Mouse (Mus musculus): ENCODE data around the gene Nkx1-1.

DNA sequence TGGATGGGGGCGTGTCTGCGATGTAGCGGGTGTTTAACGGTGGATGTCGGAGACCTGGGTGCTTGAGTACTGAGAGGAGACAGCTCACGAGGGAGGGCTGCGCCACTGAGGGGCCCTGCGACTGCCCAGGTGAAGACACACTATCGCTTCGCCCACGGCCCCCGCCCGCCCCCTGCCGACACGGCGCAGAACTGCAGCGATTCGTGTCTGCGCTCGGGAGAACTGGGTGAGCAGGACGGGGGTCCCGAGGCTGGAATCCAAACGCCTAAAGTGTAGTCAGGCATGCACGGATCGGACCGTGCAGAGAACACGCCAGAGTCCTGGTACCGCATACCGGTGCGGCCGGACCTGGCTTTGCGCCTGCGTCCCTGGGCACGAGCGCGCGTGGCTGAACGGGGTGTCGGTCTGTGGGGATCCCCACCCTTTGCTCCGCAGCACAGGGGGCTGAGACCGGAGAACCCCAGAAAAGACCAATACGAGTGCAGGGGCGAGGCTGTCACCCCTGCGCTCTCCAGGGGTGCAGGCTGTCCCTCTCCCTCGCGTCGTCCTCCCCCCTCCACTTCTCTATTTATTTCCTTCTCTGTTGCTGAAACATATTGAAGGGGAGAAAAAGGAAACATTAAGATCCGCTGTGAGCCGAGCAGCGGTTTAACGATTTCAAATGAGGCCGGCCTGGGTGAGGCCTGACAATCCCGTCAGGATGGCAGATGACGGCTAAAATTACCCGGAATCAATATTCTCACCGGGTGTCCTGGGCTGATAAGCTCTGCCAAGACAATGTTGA is 9.3 kb upstream of the Nkx1-1 start:
- peak; percentile 81 for TF ChIP-seq CTCF (IDR thresholded peaks at IDR 0.05; ENCODE audit: extremely low read depth, insufficient read depth, insufficient read length, insufficient replicate concordance)
- no peak for TF ChIP-seq POLR2A (IDR thresholded peaks at IDR 0.05; ENCODE audit: low read depth, low read length)

Data from spleen, adult 2 months (tissue).